Mouse (Mus musculus) testis, adult 2 months (tissue): Measurements from ENCODE around the gene Grip1. TPM values are rescaled to one million over a fixed set of nuclear protein-coding genes. Genes with fewer than 3 reads are reported as not detected.

Experiments used
- H3K27ac ChIP-seq: fragments of 200-500 bp; 2 replicates; pipeline ENCODE4 v1.5.1; 2012; ENCODE audit warnings: low read depth, low read length; ENCODE audit not compliant: control insufficient read depth, insufficient read depth
- H3K27me3 ChIP-seq: fragments of 200-500 bp; 2 replicates; pipeline ENCODE4 v1.6.1; 2012; ENCODE audit warnings: mild to moderate bottlenecking, low read length, moderate library complexity; ENCODE audit not compliant: control insufficient read depth, insufficient read depth
- H3K36me3 ChIP-seq: fragments of 200-500 bp; 2 replicates; pipeline ENCODE4 v1.6.1; 2012; ENCODE audit warnings: mild to moderate bottlenecking, low read length; ENCODE audit not compliant: control insufficient read depth, insufficient read depth
- H3K4me1 ChIP-seq: fragments of 200-500 bp; 2 replicates; pipeline ENCODE4 v1.6.1; 2012; ENCODE audit warnings: low read length; ENCODE audit not compliant: control insufficient read depth, insufficient read depth
- H3K4me3 ChIP-seq: fragments of 200-500 bp; 2 replicates; pipeline ENCODE4 v1.5.1; 2012; ENCODE audit warnings: low read depth, mild to moderate bottlenecking, low read length, moderate library complexity, mixed read lengths; ENCODE audit not compliant: control insufficient read depth
- CTCF ChIP-seq: fragments of 200-500 bp; IDR thresholded peaks from 2 replicates; pipeline ENCODE4 v1.5.1; 2012; ENCODE audit warnings: low read depth, mild to moderate bottlenecking, inconsistent platforms, low read length, moderate library complexity; ENCODE audit not compliant: control insufficient read depth, insufficient read depth, insufficient replicate concordance
- POLR2A ChIP-seq: fragments of 200-500 bp; IDR thresholded peaks from 2 replicates; pipeline ENCODE4 v1.6.1; 2012; ENCODE audit warnings: low read depth, mild to moderate bottlenecking, inconsistent platforms, low read length, moderate library complexity; ENCODE audit not compliant: control insufficient read depth
- polyA plus RNA-seq: library from polyadenylated mRNA; depleted of rRNA; stranded (reverse); fragments of >200 nt; gene quantifications from 2 replicates; pipeline ENCODE4 v1.2.3, GENCODE M21; 2012

The Grip1 gene
- polyA plus RNA-seq, 1 experiment, result 84.3 TPM

GRCm38 (mm10) chr10:119928921-119929320, 475.3 kb downstream of the Grip1 start:
- Histone ChIP-seq H3K27ac (no peak overlapping the region), H3K27me3 (no peaks in the 10 kb centered on the region), H3K4me1 (no peaks in the 10 kb centered on the region), H3K4me3 (no peak overlapping the region), H3K36me3 (no peaks in the 10 kb centered on the region)
- TF ChIP-seq POLR2A, result no peak
- TF ChIP-seq CTCF, result no peak

DNA sequence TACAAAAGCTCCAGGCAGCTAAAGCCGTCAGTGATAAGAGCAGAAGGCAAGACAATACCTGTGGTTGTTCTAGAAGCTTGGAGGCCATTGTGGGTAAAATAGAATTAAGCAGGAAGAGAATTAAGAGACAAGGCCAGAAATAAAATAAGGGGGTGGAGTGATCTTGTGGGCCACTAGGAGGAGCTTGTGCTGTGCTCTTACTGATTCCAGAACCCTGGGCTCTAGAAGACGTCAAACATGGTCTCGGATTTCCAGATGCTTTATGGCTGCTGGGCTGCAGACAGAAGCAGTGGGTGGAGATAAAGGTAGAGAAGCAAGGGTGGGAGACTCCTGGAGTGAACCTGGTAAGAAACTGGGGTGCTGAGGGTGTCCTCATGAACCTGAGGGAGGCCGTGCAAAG, 479.2 kb downstream of the Grip1 start:
- no peak overlapping the region for H3K27ac ChIP-seq
- no peaks in the 10 kb centered on the region for H3K27me3 ChIP-seq
- H3K4me3 ChIP-seq, result no peak overlapping the region
- H3K36me3 ChIP-seq, result no peaks in the 10 kb centered on the region
- H3K4me1 ChIP-seq, result no peaks in the 10 kb centered on the region
- TF ChIP-seq CTCF (no peak), POLR2A (no peak)

DNA sequence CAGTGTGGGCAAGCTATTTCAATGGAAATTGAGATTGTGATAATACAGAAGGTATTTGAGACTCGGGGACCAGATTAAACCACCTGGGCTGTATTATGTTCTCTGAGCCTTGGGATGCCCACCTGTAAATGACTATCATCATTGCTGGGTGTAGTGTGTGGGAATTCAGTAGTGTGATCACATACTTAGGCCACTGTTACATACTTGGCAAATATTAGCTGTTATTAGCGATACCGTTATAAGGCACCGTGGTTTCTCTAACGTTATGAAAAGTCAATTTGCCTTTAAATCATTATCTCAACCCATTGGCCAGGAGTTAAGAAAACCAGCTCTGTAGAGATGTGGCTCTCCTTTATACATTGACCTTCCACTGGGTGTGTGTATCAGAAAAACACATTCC, 479.7 kb downstream of the Grip1 start:
- no peaks in the 10 kb centered on the region for H3K27me3 ChIP-seq
- H3K36me3 ChIP-seq, result no peaks in the 10 kb centered on the region
- no peaks in the 10 kb centered on the region for H3K4me1 ChIP-seq
- H3K27ac ChIP-seq, result no peak overlapping the region
- TF ChIP-seq POLR2A (no peak), CTCF (no peak)
- H3K4me3 ChIP-seq, result no peak overlapping the region

DNA sequence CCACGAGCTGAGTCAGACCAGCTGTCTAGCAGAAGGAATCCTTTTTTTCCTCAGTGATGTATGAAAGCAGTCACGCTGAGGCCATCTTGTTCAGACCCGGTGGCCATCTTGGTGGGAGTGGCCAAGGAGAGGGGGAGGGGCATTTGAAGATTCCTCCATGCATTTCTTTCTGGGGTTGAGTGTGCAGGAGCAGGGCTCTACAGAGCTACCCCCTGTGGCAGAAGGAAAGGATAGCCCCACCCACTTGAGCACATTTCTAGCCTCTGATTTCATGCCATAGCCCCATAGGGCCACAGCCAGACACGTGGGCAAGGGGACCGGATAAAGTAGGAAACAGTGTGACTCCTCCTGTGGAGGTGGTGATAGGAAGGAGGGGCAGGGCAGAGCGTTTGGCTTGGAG, 481.6 kb downstream of the Grip1 start:
- no peaks in the 10 kb centered on the region for H3K27me3 ChIP-seq
- H3K4me1 ChIP-seq, result no peaks in the 10 kb centered on the region
- H3K36me3 ChIP-seq, result no peaks in the 10 kb centered on the region
- H3K4me3 ChIP-seq, result no peak overlapping the region
- no peak for TF ChIP-seq POLR2A
- no peak for TF ChIP-seq CTCF
- no peak overlapping the region for H3K27ac ChIP-seq

GRCm38 (mm10) chr10:119937481-119937880, 483.9 kb downstream of the Grip1 start:
- no peak overlapping the region for H3K4me3 ChIP-seq
- H3K4me1 ChIP-seq, result no peaks in the 10 kb centered on the region
- no peaks in the 10 kb centered on the region for H3K27me3 ChIP-seq
- no peaks in the 10 kb centered on the region for H3K36me3 ChIP-seq
- H3K27ac ChIP-seq, result no peak overlapping the region
- no peak for TF ChIP-seq POLR2A
- TF ChIP-seq CTCF, result no peak

GRCm38 (mm10) chr10:119943906-119944305, 490.3 kb downstream of the Grip1 start:
- Histone ChIP-seq H3K4me1 (no peaks in the 10 kb centered on the region), H3K4me3 (no peak overlapping the region), H3K36me3 (no peaks in the 10 kb centered on the region), H3K27me3 (no peaks in the 10 kb centered on the region), H3K27ac (no peak overlapping the region)
- no peak for TF ChIP-seq POLR2A
- TF ChIP-seq CTCF, result no peak

- Histone ChIP-seq H3K27ac (no peak overlapping the region), H3K36me3 (no peaks in the 10 kb centered on the region), H3K4me1 (no peaks in the 10 kb centered on the region), H3K27me3 (no peaks in the 10 kb centered on the region), H3K4me3 (no peak overlapping the region)
- TF ChIP-seq CTCF, result no peak
- no peak for TF ChIP-seq POLR2A
These were observed 497.8 kb downstream of the Grip1 start for GRCm38 (mm10) chr10:119951460-119951859.
